Mouse (Mus musculus): Measurements from ENCODE around the gene Polk. TPM values are rescaled to one million over a fixed set of nuclear protein-coding genes. Genes with fewer than 3 reads are reported as not detected.

Polk gene
- total RNA-seq, 1 experiment from 2014 or later, result 14.5 TPM

DNA sequence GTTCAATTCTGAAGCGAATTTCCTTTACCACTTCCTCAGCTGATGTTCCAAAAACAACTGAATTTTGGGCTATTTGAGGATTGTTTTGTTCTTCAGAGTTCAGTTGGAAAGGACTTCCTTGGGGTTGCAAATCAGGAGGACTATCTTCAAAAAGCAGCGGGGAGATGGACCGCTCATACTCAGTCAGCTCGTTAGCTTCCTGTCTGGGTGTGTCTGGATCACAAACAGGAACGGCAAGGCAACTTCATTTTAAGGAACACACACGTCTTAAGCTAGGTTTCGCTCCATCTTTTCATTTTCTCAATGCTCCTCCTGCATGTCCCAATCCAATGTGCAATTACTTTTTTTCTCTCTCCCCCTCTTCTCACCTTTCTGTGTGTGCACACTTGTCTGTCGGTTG lies 45.7 kb downstream of the Polk start:
- peak; percentile 56 to 69; a peak in 2 of 4 replicates for ATAC-seq (replicated peaks in 1 of 2; ENCODE audit: insufficient read depth in 1 of 2, low FRiP score in 2 of 2, low TSS enrichment in 1 of 2, low read depth in 1 of 2, poor library complexity in 2 of 2, severe bottlenecking in 2 of 2)

- ATAC-seq (replicated peaks in 1 of 2; ENCODE audit: insufficient read depth in 1 of 2, low FRiP score in 2 of 2, low TSS enrichment in 1 of 2, low read depth in 1 of 2, poor library complexity in 2 of 2, severe bottlenecking in 2 of 2), result no peak
Observed at GRCm38 (mm10) chr13:96490433-96490832, 51.9 kb downstream of the Polk start, which contains the start of gene Gm17622. Gm17622 (plus strand) TSS chr13:96490733.

DNA sequence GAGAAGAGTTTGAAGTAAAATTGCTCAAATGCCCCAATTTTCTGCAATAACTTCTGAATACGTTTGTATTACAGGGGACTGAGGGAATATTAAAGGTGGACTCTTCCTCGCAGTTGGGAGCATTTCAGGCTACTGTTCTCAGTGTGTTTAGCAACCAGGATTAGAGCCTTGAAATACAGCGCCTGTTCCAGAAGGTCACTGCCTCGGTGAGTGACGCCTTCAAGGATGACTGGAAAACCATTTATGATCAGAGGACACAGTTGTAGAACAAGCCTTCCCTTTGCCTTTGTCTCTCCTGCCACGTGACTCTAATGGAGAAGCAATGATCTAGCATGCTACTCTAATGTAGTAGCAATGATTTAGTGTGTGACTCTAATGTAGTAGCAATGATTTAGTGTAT lies 54.4 kb downstream of the Polk start:
- no peak for ATAC-seq (replicated peaks in 1 of 2; ENCODE audit: insufficient read depth in 1 of 2, low FRiP score in 2 of 2, low TSS enrichment in 1 of 2, low read depth in 1 of 2, poor library complexity in 2 of 2, severe bottlenecking in 2 of 2)

GRCm38 (mm10) chr13:96487230-96487629 lies 55.1 kb downstream of the Polk start:
- ATAC-seq (replicated peaks in 1 of 2; ENCODE audit: insufficient read depth in 1 of 2, low FRiP score in 2 of 2, low TSS enrichment in 1 of 2, low read depth in 1 of 2, poor library complexity in 2 of 2, severe bottlenecking in 2 of 2), result no peak

- ATAC-seq (replicated peaks in 1 of 2; ENCODE audit: insufficient read depth in 1 of 2, low FRiP score in 2 of 2, low TSS enrichment in 1 of 2, low read depth in 1 of 2, poor library complexity in 2 of 2, severe bottlenecking in 2 of 2), result no peak
Observed at GRCm38 (mm10) chr13:96478991-96479390, 63.4 kb downstream of the Polk start.

GRCm38 (mm10) chr13:96477226-96477625 lies 65.2 kb downstream of the Polk start:
- ATAC-seq (replicated peaks in 1 of 2; ENCODE audit: insufficient read depth in 1 of 2, low FRiP score in 2 of 2, low TSS enrichment in 1 of 2, low read depth in 1 of 2, poor library complexity in 2 of 2, severe bottlenecking in 2 of 2), result no peak

GRCm38 (mm10) chr13:96470957-96471356 lies 71.4 kb downstream of the Polk start, which contains the start of gene Ankdd1b:
Ankdd1b (minus strand) TSS chr13:96471198.
- ATAC-seq (replicated peaks in 1 of 2; ENCODE audit: insufficient read depth in 1 of 2, low FRiP score in 2 of 2, low TSS enrichment in 1 of 2, low read depth in 1 of 2, poor library complexity in 2 of 2, severe bottlenecking in 2 of 2), result no peak

- ATAC-seq (replicated peaks in 1 of 2; ENCODE audit: insufficient read depth in 1 of 2, low FRiP score in 2 of 2, low TSS enrichment in 1 of 2, low read depth in 1 of 2, poor library complexity in 2 of 2, severe bottlenecking in 2 of 2), result no peak
Observed at GRCm38 (mm10) chr13:96470556-96470955, 71.8 kb downstream of the Polk start.

DNA sequence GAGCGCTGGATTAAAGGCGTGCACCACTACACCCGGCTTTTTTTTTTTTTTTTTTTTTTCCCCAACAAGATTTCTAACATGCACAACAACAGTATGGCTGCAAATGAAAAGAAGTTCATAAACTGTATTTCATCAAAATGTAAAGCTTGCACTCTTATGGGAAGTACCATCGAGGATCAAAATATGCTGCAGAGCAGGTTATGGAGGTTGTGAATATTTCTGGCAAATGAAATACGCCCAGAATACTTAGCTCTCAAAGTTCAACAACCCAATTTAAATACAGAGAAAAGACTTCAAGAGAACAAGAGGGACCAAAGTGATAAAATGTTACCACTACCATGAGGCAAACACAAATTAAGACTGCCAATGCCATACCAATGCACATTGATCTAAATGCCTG lies 73.7 kb downstream of the Polk start:
- no peak for ATAC-seq (replicated peaks in 1 of 2; ENCODE audit: insufficient read depth in 1 of 2, low FRiP score in 2 of 2, low TSS enrichment in 1 of 2, low read depth in 1 of 2, poor library complexity in 2 of 2, severe bottlenecking in 2 of 2)

DNA sequence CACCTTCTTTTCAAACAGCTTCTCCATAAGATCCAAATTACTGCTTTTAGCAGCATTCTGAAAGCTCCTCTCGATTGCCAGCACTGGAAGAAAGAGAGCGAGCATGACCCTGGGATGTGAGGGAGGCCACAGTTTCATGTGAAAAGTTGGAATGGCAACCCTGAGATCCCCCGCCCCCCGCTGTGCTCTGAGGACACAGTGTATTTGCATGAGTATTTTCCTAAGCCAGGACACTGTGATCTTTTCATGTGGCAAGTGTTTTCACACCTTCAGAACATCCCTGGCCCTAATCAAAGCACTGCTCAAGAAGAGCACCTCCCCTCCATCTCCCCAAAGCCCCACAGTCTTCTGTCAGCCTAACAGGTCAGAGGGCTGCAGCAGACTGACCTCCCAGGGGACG lies 77.1 kb downstream of the Polk start:
- ATAC-seq (replicated peaks in 1 of 2; ENCODE audit: insufficient read depth in 1 of 2, low FRiP score in 2 of 2, low TSS enrichment in 1 of 2, low read depth in 1 of 2, poor library complexity in 2 of 2, severe bottlenecking in 2 of 2), result no peak

DNA sequence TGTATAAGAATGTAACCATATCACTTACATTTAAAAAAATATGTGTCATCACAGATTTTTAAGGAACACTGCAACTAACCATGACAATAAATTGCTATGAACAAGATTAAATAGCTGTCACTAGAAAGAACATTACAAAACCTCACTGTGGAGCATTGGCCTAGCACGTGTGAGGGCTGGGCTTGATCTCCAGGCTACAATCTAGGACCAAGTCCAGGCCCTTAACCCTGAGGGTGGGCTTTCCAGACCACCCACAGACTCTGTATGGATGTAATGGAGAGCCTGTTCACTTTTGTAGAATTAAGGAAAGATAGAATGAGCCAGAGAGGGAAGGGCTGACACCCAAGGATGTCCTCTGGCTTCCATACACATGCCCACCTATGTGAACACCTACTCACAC lies 79.7 kb downstream of the Polk start:
- no peak for ATAC-seq (replicated peaks in 1 of 2; ENCODE audit: insufficient read depth in 1 of 2, low FRiP score in 2 of 2, low TSS enrichment in 1 of 2, low read depth in 1 of 2, poor library complexity in 2 of 2, severe bottlenecking in 2 of 2)

GRCm38 (mm10) chr13:96458606-96459005 lies 83.8 kb downstream of the Polk start:
- ATAC-seq (replicated peaks in 1 of 2; ENCODE audit: insufficient read depth in 1 of 2, low FRiP score in 2 of 2, low TSS enrichment in 1 of 2, low read depth in 1 of 2, poor library complexity in 2 of 2, severe bottlenecking in 2 of 2), result no peak

DNA sequence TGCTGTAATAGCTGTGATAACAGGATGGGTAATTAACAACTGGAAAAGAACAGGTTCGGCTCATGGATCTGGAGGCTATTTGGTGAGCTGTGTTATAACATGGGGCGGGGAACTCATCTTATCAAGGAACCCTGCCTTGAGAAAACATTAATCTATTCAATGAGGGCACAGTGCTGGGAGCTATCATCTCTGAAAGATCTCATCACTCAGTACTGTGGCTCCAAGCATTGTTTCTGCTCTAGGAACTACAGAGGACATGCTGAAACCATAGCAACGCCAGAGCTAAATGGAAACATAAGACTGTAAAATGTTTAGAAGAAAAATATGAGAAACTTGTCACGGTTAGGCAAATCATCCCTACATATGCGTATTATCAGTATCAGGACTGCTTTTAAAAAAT lies 84.4 kb downstream of the Polk start:
- no peak for ATAC-seq (replicated peaks in 1 of 2; ENCODE audit: insufficient read depth in 1 of 2, low FRiP score in 2 of 2, low TSS enrichment in 1 of 2, low read depth in 1 of 2, poor library complexity in 2 of 2, severe bottlenecking in 2 of 2)

DNA sequence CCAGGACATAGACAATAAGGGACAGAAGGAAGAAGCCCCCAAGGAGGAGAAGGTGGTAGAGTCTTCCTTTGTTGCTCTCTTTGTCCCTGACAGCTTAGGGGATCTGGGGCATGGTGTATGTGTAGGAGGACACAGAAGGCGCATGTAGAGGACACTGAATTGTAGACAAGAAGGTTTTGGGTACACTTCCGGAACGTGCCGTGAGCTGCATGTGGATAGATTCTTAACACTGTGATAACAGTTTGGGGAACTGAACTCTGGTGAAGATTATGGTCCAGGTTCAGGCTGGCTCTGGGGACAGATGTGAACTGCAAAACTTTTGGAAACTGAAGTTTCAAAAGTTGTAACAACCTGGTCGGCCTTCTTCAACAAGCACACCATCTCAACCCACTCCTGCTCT lies 84.8 kb downstream of the Polk start:
- no peak for ATAC-seq (replicated peaks in 1 of 2; ENCODE audit: insufficient read depth in 1 of 2, low FRiP score in 2 of 2, low TSS enrichment in 1 of 2, low read depth in 1 of 2, poor library complexity in 2 of 2, severe bottlenecking in 2 of 2)

GRCm38 (mm10) chr13:96454288-96454687 lies 88.1 kb downstream of the Polk start:
- no peak for ATAC-seq (replicated peaks in 1 of 2; ENCODE audit: insufficient read depth in 1 of 2, low FRiP score in 2 of 2, low TSS enrichment in 1 of 2, low read depth in 1 of 2, poor library complexity in 2 of 2, severe bottlenecking in 2 of 2)

DNA sequence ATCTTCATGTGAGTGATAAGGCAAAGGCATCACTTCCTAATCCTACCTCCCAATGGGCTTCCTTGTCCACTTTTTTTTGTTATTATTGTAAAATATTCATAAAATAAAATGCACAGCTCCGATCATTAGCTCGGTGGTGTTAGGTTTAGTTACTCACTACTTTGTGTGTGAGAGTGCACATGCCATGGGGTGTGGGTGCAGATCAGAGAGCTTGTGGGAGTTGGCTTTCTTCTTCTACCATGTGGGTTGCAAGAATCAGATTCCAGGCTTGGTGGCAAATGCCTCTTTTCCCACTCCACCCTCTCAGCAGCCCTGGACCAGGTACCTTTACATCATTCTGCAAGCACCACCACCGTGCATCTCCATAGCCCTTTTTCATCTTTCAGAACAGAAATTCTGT lies 89.8 kb downstream of the Polk start:
- no peak for ATAC-seq (replicated peaks in 1 of 2; ENCODE audit: insufficient read depth in 1 of 2, low FRiP score in 2 of 2, low TSS enrichment in 1 of 2, low read depth in 1 of 2, poor library complexity in 2 of 2, severe bottlenecking in 2 of 2)

DNA sequence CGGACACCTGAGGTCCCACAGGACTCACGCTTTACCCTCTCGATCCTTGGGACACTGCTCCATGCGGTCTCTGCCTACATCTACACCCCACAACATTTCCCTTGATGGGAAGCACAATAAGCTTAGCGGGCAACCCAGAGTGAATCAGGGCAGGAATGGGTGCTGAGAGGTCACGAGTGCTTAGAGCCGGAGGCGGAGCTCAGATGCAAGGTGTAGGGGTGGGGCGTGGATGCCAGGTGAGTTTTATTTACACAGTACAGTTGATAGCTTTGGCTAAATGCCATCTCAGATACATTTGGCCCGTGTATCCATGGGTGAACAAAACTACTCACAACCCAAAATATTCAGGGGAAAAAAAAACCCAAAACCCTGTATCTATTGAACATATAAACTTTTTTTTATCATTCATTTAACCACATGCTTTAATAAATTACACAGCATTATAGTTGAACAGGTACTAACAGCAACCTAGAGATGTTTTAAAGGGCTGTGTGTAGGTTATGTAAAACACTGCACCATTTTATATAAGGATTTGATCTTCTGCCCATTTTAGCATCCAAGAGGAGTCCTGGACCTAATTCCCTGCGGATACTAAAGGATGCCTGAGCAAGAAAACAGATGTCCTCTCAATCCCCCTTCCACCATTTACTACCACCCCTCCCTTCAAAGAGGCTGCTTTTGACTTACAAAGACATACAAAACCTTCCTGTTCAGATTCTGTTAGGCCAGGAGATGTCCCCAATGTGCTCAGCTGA lies 90.8 kb downstream of the Polk start:
- no peak for ATAC-seq (replicated peaks in 1 of 2; ENCODE audit: insufficient read depth in 1 of 2, low FRiP score in 2 of 2, low TSS enrichment in 1 of 2, low read depth in 1 of 2, poor library complexity in 2 of 2, severe bottlenecking in 2 of 2)

GRCm38 (mm10) chr13:96450869-96451268 lies 91.5 kb downstream of the Polk start:
- no peak for ATAC-seq (replicated peaks in 1 of 2; ENCODE audit: insufficient read depth in 1 of 2, low FRiP score in 2 of 2, low TSS enrichment in 1 of 2, low read depth in 1 of 2, poor library complexity in 2 of 2, severe bottlenecking in 2 of 2)

DNA sequence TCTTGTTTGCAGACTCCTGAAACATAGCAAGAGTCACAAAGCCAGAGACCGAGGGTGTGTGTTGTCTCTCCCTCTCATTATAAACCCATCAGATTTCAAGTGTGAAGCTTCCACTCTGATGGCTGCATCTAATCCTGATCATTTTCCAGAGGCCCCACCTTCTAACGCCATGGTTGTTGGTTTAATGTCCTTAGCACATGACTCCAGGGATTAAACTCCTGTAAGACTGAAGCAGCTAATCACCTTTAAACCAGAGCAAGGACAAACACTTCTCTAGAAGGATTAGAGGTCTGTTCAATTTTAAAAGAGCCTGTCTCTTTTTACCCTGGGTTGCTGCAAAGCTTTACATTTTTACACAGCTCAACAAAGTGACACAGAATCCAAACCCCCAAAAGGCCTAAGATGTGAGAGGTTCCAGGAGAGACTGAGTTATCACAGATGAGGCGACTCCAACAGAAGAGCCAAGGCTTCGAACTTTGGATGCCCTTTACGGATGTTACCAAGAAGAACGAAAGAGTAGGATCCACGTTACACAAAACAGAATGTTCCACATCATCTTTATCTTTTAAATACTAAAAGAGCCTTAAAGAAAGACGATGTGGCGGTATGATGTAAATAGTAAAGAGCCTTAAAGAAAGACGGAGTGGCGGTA lies 92.0 kb downstream of the Polk start:
- no peak for ATAC-seq (replicated peaks in 1 of 2; ENCODE audit: insufficient read depth in 1 of 2, low FRiP score in 2 of 2, low TSS enrichment in 1 of 2, low read depth in 1 of 2, poor library complexity in 2 of 2, severe bottlenecking in 2 of 2)

Measured in hematopoietic stem cell, adult 5-6 weeks (primary cell).